Mouse (Mus musculus): ENCODE data around the gene Dis3l2. TPM values are rescaled to one million over a fixed set of nuclear protein-coding genes. Genes with fewer than 3 reads are reported as not detected.

The Dis3l2 gene
- polyA plus RNA-seq, 1 experiment from 2014 or later = 39.1 TPM

DNA sequence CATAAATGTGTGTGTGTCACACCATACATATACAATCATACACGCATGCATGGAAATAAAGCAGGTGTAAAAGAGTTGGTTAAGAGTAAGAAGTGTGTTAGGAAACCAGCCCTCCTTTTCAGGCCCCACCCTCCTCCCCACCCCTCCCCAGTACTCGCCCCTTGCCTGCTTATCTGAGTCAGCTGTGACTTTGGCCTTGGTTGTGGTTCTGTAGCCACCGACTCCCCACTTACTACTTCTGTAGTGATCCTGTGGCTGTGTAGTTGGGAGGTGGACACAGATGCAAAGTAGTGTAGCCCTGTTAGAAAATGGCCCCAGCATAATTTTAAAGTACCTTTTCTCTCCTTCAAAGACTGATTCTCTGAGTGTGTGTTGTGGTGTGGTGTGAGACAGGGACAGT is 318.0 kb downstream of the Dis3l2 start:
- Histone ChIP-seq H3K27me3 (ENCODE audit: control insufficient read depth, insufficient read depth, low read length) (no peaks in the 10 kb centered on the region), H3K4me3 (ENCODE audit: low read depth, low read length) (no peak overlapping the region), H3K4me2 (ENCODE audit: low read depth, low read length) (no peak overlapping the region), H3K9ac (replicated peaks; ENCODE audit: low read depth, low read length) (no peak overlapping the region), H3K4me1 (ENCODE audit: control insufficient read depth, insufficient read depth, low read length) (no peaks in the 10 kb centered on the region), H3K36me3 (ENCODE audit: control insufficient read depth, insufficient read depth, low read length) (no peaks in the 10 kb centered on the region), H3K27ac (ENCODE audit: low read depth, low read length) (no peak overlapping the region), H3K9me3 (ENCODE audit: control insufficient read depth, low read length) (no peaks in the 10 kb centered on the region)
- 91% methylated on average over 3 of the region's 3 CpGs for WGBS
- ATAC-seq (ENCODE audit: low read depth) = no peak

DNA sequence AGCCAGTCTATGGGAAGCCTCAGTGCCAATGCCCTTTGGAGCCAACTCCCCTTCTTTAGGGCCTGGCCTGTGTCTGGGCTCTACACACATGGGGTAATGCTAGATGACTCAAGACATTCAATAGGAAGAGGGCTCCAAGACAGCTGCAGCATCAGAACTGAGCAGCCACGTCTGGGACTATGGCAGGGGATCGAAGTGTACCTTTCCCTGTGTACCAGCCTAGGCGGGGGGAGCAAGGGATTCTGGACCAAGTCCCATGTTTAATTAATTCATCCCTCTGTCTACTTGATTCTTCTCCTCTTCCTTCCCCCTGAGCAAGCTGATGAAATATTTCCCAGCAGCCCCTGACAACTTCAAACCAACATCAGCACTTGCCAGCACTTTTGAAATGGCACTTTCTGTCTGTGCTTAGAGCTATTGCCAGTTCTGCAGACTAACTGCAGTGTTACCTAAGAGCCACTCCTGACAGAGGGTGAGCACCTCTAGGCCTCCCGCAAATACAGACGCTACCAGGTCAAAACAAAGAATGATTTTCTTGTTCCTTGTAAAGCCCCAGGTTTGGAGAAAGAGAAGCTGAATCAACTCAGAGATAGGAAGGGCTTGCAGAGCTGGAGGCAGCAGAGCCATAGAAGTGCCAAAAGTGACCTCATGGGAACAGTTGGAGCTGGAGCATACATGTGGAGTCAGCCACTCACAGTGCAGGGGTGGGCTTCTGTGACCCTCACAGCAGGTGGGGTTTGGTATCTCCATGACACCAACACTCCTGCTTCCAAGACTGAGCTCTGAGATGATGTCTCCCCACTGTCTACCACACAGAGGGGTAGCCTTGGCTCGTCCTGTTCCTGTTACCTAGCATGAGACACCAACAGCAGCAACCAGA is 319.9 kb downstream of the Dis3l2 start:
- 86% methylated on average over 6 of the region's 6 CpGs for WGBS
- ATAC-seq (ENCODE audit: low read depth) = no peak
- H3K4me2 ChIP-seq (ENCODE audit: low read depth, low read length) = no peak overlapping the region
- no peak overlapping the region for H3K9ac ChIP-seq (replicated peaks; ENCODE audit: low read depth, low read length)
- no peaks in the 10 kb centered on the region for H3K4me1 ChIP-seq (ENCODE audit: control insufficient read depth, insufficient read depth, low read length)
- H3K27ac ChIP-seq (ENCODE audit: low read depth, low read length) = no peak overlapping the region
- no peaks in the 10 kb centered on the region for H3K27me3 ChIP-seq (ENCODE audit: control insufficient read depth, insufficient read depth, low read length)
- no peaks in the 10 kb centered on the region for H3K36me3 ChIP-seq (ENCODE audit: control insufficient read depth, insufficient read depth, low read length)
- H3K4me3 ChIP-seq (ENCODE audit: low read depth, low read length) = no peak overlapping the region
- H3K9me3 ChIP-seq (ENCODE audit: control insufficient read depth, low read length) = no peaks in the 10 kb centered on the region

DNA sequence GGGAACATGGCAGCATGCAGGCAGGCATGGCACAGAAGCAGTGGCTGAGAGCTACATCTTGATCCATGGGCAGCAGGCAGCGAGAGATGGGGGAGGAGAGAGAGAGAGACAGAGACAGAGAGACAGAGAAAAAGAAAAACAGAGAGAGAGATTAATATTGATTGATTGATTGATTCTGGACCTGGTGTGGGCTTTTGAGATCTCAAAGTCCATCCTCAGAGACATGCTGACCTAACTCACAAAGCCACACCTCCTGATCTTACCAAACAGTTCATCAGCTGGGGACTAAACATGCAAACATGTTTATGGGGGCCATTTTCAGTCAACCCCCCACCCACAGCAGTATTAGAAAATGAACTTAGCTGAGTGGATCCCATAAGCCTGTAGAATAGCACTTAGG is 321.4 kb downstream of the Dis3l2 start:
- no peaks in the 10 kb centered on the region for H3K36me3 ChIP-seq (ENCODE audit: control insufficient read depth, insufficient read depth, low read length)
- no peak overlapping the region for H3K9ac ChIP-seq (replicated peaks; ENCODE audit: low read depth, low read length)
- H3K4me3 ChIP-seq (ENCODE audit: low read depth, low read length) = no peak overlapping the region
- ATAC-seq (ENCODE audit: low read depth) = no peak
- no peak overlapping the region for H3K27ac ChIP-seq (ENCODE audit: low read depth, low read length)
- H3K4me2 ChIP-seq (ENCODE audit: low read depth, low read length) = no peak overlapping the region
- H3K27me3 ChIP-seq (ENCODE audit: control insufficient read depth, insufficient read depth, low read length) = no peaks in the 10 kb centered on the region
- H3K4me1 ChIP-seq (ENCODE audit: control insufficient read depth, insufficient read depth, low read length) = no peaks in the 10 kb centered on the region
- no peaks in the 10 kb centered on the region for H3K9me3 ChIP-seq (ENCODE audit: control insufficient read depth, low read length)
- 85% methylated on average over 1 of the region's 1 CpGs for WGBS

DNA sequence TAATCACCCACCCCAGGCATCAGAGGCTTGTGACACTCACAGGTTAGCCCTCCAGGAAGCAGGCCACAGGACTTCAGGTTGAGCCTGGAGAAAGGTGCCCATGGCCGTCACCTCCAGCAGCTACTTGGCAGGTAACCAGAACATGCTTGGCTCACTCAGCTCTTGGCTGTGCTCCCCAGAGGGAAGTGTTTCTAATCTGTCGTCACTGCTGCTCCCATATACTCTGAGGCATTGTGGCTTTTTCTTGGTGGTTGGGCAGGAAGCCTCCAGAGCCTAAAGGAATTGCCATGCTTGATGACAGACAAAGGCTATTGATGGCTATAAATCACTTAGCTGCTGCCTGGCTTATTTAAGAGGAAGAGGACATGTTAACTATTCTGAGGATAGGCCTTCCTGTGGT is 325.2 kb downstream of the Dis3l2 start:
- H3K9ac ChIP-seq (replicated peaks; ENCODE audit: low read depth, low read length) = no peak overlapping the region
- no peak; the same call in 1 of the 2 replicates for ATAC-seq (ENCODE audit: low read depth)
- no peak overlapping the region for H3K4me3 ChIP-seq (ENCODE audit: low read depth, low read length)
- H3K27ac ChIP-seq (ENCODE audit: low read depth, low read length) = no peak overlapping the region; the same call in 1 of the 2 replicates
- no peaks in the 10 kb centered on the region for H3K36me3 ChIP-seq (ENCODE audit: control insufficient read depth, insufficient read depth, low read length)
- no peak overlapping the region for H3K4me2 ChIP-seq (ENCODE audit: low read depth, low read length)
- no peaks in the 10 kb centered on the region for H3K27me3 ChIP-seq (ENCODE audit: control insufficient read depth, insufficient read depth, low read length)
- H3K4me1 ChIP-seq (ENCODE audit: control insufficient read depth, insufficient read depth, low read length) = no peaks in the 10 kb centered on the region
- 31% methylated on average over 2 of the region's 2 CpGs for WGBS
- H3K9me3 ChIP-seq (ENCODE audit: control insufficient read depth, low read length) = no peaks in the 10 kb centered on the region

DNA sequence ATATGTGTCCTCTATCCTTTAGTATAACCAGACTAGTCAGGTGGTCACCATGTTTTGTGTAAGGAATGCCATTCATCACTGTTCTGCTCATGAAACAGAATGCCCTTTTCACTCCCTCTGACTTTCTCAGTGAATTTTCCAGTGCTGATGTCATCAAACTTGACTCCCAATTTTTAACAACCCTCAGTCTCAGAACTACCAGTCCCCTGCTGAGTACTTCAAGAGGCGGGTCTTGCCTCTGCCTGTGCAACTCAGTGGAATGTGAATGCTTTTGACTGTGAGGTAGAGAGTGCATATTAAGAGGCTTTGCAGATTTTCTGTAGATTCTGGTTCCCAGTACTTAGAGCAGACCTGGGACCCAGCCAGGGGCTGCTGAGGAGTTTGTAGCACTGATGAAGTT is 327.0 kb downstream of the Dis3l2 start:
- H3K36me3 ChIP-seq (ENCODE audit: control insufficient read depth, insufficient read depth, low read length) = no peaks in the 10 kb centered on the region
- 47% methylated on average over 1 of the region's 1 CpGs for WGBS
- peaks cover 6% of the 10 kb centered on the region for H3K4me1 ChIP-seq (ENCODE audit: control insufficient read depth, insufficient read depth, low read length)
- no peaks in the 10 kb centered on the region for H3K27me3 ChIP-seq (ENCODE audit: control insufficient read depth, insufficient read depth, low read length)
- H3K9me3 ChIP-seq (ENCODE audit: control insufficient read depth, low read length) = no peaks in the 10 kb centered on the region
- no peak for ATAC-seq (ENCODE audit: low read depth)
- H3K4me3 ChIP-seq (ENCODE audit: low read depth, low read length) = no peak overlapping the region
- H3K4me2 ChIP-seq (ENCODE audit: low read depth, low read length) = no peak overlapping the region
- H3K27ac ChIP-seq (ENCODE audit: low read depth, low read length) = no peak overlapping the region
- no peak overlapping the region for H3K9ac ChIP-seq (replicated peaks; ENCODE audit: low read depth, low read length)

DNA sequence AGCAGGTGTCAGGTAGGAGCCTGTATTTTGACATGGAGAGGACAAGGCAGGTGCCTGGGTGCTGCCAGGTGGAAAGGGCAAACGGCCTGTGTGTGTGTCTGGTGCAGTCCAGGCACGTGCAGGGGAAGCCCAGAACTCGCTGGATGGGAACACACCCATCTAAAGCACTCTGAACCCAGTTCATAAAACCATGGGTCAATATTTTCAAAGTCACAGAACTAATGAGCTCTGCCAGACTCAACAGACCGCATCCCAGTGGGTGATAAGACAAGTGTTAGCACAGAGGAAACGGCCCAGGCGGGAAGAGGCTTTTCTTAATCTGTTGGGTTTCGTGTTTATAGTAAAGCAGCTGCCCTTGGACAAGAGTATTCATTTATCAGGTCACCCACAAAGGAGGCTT is 328.9 kb downstream of the Dis3l2 start:
- Histone ChIP-seq H3K36me3 (ENCODE audit: control insufficient read depth, insufficient read depth, low read length) (no peaks in the 10 kb centered on the region), H3K27me3 (ENCODE audit: control insufficient read depth, insufficient read depth, low read length) (no peaks in the 10 kb centered on the region), H3K27ac (ENCODE audit: low read depth, low read length) (no peak overlapping the region), H3K4me2 (ENCODE audit: low read depth, low read length) (no peak overlapping the region), H3K4me3 (ENCODE audit: low read depth, low read length) (no peak overlapping the region), H3K4me1 (ENCODE audit: control insufficient read depth, insufficient read depth, low read length) (peaks cover 6% of the 10 kb centered on the region), H3K9ac (replicated peaks; ENCODE audit: low read depth, low read length) (no peak overlapping the region), H3K9me3 (ENCODE audit: control insufficient read depth, low read length) (no peaks in the 10 kb centered on the region)
- WGBS = 78% methylated on average over 7 of the region's 7 CpGs
- no peak for ATAC-seq (ENCODE audit: low read depth)

DNA sequence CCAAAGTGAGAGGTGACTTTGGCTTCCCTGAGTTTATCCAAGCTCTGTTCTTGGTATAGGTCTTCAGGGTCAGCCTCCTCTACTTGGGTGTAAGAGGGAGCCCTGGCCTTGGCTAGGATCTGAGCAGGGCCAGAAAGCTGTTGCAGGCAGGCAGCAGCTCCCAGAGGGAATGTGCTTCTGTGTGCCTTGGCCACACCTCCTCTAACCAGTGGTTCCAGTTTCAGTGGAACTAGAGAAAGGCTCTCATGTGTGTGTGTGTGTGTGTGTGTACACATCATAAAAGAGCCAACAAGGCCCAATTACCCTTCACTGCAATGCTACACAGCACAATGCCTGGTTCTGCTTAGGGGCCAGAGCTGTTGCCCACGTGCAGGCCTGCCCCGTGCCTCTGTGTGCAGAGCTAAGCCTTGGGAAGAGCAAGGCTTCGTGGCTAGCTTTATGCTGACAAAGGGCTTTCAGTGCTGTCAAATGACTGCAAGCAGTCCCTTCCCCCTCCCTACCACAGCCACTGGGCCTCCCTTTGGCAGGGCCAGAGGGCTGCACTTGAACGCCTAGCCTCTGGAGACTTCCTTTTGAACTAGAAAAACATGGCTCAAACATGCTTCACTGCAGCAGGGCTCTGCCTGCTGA is 332.0 kb downstream of the Dis3l2 start:
- Histone ChIP-seq H3K9me3 (ENCODE audit: control insufficient read depth, low read length) (no peaks in the 10 kb centered on the region), H3K4me1 (ENCODE audit: control insufficient read depth, insufficient read depth, low read length) (peaks cover 6% of the 10 kb centered on the region), H3K27ac (ENCODE audit: low read depth, low read length) (peak overlapping the region; percentile 22; the same call in 1 of the 2 replicates), H3K9ac (replicated peaks; ENCODE audit: low read depth, low read length) (0 out of 2 replicates have a peak overlapping the region, but pooled peaks have one; percentile 25), H3K4me2 (ENCODE audit: low read depth, low read length) (no peak overlapping the region), H3K27me3 (ENCODE audit: control insufficient read depth, insufficient read depth, low read length) (no peaks in the 10 kb centered on the region), H3K4me3 (ENCODE audit: low read depth, low read length) (no peak overlapping the region), H3K36me3 (ENCODE audit: control insufficient read depth, insufficient read depth, low read length) (no peaks in the 10 kb centered on the region)
- 7% methylated on average over 4 of the region's 4 CpGs for WGBS
- peak; percentile 66 for ATAC-seq (ENCODE audit: low read depth)

DNA sequence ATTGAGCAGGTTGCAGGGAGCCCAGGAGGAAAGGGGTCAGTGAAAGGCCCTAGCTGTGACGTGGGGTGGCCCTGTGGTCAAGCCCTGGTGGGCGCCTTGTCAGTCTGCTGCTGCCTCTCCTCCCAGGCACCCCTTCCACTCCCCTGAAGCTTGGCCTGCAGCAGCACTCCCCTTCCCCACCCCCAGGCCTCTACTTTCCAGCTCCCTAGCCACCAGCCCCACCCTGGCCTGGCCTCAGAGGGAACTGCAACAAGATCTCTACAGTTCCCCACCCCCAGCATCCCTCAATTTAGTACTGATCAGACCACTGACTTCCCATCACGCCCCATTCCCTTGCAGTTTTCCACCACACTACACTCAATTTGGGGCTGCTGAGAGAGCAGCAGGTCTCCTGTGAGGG is 332.7 kb downstream of the Dis3l2 start:
- no peak for ATAC-seq (ENCODE audit: low read depth)
- 71% methylated on average over 3 of the region's 3 CpGs for WGBS
- Histone ChIP-seq H3K9me3 (ENCODE audit: control insufficient read depth, low read length) (no peaks in the 10 kb centered on the region), H3K4me2 (ENCODE audit: low read depth, low read length) (no peak overlapping the region), H3K27ac (ENCODE audit: low read depth, low read length) (peak overlapping the region; percentile 22; the same call in 1 of the 2 replicates), H3K9ac (replicated peaks; ENCODE audit: low read depth, low read length) (0 out of 2 replicates have a peak overlapping the region, but pooled peaks have one; percentile 25), H3K4me3 (ENCODE audit: low read depth, low read length) (no peak overlapping the region), H3K36me3 (ENCODE audit: control insufficient read depth, insufficient read depth, low read length) (no peaks in the 10 kb centered on the region), H3K27me3 (ENCODE audit: control insufficient read depth, insufficient read depth, low read length) (no peaks in the 10 kb centered on the region), H3K4me1 (ENCODE audit: control insufficient read depth, insufficient read depth, low read length) (peaks cover 6% of the 10 kb centered on the region)

DNA sequence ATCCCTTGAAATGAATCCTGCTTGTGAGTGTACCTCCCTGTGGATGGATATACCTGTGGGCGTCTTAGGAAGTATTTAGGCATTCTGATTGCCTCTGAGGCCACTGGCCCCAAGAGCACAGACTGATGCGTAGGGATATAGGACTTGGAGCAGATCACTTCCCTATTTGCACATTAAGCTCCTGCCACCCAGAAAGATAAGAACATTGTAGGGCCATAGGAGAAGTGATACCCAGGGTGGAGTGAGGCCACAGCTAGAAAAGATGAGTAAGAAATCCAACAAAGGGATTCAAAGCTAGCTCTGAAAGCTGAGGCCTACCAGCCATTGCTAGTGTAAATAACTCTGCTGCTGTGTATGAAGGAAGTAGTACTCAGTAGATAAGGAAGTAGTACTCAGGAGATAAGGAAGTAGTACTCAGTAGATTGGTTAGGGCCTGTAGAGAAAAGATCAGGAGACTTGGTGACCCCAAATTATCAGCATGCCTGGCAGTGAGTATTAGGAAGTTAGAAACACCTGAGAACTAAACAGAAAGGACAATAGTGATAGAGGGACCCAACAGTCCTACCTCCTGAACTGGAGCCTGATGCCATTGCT is 335.0 kb downstream of the Dis3l2 start:
- no peak overlapping the region for H3K4me2 ChIP-seq (ENCODE audit: low read depth, low read length)
- peaks cover 6% of the 10 kb centered on the region for H3K4me1 ChIP-seq (ENCODE audit: control insufficient read depth, insufficient read depth, low read length)
- H3K27ac ChIP-seq (ENCODE audit: low read depth, low read length) = no peak overlapping the region
- H3K36me3 ChIP-seq (ENCODE audit: control insufficient read depth, insufficient read depth, low read length) = no peaks in the 10 kb centered on the region
- H3K9ac ChIP-seq (replicated peaks; ENCODE audit: low read depth, low read length) = no peak overlapping the region
- H3K4me3 ChIP-seq (ENCODE audit: low read depth, low read length) = no peak overlapping the region
- WGBS = 93% methylated on average over 2 of the region's 2 CpGs
- H3K27me3 ChIP-seq (ENCODE audit: control insufficient read depth, insufficient read depth, low read length) = no peaks in the 10 kb centered on the region
- no peak for ATAC-seq (ENCODE audit: low read depth)
- no peaks in the 10 kb centered on the region for H3K9me3 ChIP-seq (ENCODE audit: control insufficient read depth, low read length)

Measured in neural tube, embryonic 14.5 days (tissue).